Mouse (Mus musculus): ENCODE results near the gene Sumo1.
A peak's percentile ranks its signal among the peaks of the same experiment; 100 is the strongest.
"Not testable (repeated sequence)": the region's sequence is repeated elsewhere in the genome, so short reads cannot be mapped to it uniquely, and the experiment has no call there.

The Sumo1 gene

GRCm38 (mm10) chr1:59636349-59636748 lies 34.3 kb downstream of the Sumo1 start:
- no peak for DNase-seq (ENCODE audit: low read depth)

DNA sequence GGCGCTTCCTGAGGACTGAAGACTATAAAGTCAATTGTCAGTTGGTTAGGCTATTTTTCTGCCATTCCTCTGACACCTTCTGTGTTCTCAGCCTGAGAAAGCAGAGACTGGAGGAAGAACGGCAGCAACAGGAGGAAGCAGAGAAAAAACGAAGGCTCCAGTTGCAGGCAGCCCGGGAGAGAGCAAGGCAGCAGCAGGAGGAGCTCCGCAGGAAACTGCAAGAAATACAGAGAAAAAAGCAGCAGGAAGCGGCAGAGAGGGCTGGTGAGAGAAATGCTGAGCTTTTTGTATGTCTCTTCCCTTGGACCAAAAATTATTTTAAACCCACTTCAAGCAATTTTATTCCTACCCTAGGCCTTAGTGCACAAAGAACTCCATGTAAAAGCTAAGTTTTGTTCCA lies 37.6 kb downstream of the Sumo1 start:
- DNase-seq (ENCODE audit: low read depth), result no peak

GRCm38 (mm10) chr1:59631986-59632659 lies 38.5 kb downstream of the Sumo1 start:
- no peak for DNase-seq (ENCODE audit: low read depth)

DNA sequence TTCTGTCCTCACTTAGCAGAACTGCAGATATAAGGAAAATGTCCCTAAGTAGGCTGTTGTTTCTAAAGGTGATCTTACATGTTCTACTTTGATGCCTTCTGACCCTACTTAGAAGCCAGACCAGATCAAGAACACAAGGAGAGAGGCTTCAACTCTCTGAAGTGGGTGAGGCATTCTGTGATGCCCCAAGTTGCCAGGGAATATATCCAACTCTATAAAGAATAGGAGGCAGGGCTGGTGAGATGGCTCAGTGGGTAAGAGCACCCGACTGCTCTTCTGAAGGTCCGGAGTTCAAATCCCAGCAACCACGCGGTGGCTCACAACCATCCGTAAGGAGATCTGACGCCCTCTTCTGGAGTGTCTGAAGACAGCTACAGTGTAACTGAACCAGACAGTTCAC lies 40.3 kb downstream of the Sumo1 start:
- not testable (repeated sequence) for DNase-seq (ENCODE audit: low read depth)

GRCm38 (mm10) chr1:59629194-59629593 lies 41.4 kb downstream of the Sumo1 start:
- DNase-seq (ENCODE audit: low read depth), result no peak

DNA sequence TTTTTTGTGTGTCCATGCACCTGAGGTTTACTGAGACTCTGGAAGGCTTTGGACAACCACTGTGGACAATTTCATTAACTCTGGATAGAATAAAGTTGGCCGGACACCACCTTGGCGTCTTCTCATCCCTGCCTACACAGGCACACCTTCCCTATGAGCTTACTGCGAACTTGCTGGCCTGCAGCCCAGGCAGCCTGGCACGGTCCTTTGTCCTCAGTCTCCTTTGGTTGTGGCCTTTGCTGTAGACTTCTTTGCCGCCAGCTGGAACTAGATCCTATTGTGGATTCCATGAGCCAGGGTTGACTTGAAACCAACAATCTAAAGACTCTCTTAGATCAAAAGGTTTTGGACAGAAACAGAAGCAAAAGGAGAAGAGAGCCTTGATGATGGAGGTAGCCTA lies 45.2 kb downstream of the Sumo1 start:
- no peak for DNase-seq (ENCODE audit: low read depth)

DNA sequence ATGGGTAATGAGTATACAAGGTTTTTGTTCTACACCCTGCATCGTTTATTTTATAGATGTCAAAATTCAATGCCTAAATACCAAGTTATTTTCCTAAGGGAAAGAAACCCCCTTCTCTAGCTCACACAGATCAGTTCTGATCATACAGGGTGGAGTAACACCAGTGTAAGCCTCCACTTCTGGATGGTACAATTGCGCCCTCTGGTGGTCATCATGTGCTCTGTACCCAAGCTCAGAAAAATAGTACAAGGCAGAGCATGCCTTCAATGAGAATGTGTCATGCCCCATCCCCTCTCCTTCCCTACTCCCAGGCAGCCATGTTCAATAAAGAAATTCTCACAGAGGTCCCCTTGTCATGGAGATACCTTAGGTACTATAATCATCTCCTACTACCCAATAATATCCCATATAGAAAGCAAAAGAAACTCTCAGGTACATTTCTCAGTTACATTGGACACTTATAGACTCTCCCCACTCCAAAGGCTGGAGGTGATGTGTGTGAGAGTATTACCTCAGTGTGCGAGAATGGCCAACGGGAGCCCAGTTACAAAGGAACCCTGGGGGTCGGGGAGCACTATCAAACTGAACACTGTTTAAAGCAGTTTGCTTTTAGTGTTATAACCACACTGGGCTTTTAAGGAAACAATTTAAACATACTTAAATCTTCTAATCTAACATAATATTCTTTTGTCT lies 47.2 kb downstream of the Sumo1 start:
- DNase-seq (ENCODE audit: low read depth), result peak; percentile 90

- DNase-seq (ENCODE audit: low read depth), result no peak
Measured at GRCm38 (mm10) chr1:59619201-59619600, 51.4 kb downstream of the Sumo1 start.

GRCm38 (mm10) chr1:59615021-59615420 lies 55.6 kb downstream of the Sumo1 start:
- DNase-seq (ENCODE audit: low read depth), result no peak

GRCm38 (mm10) chr1:59613795-59614194 lies 56.8 kb downstream of the Sumo1 start:
- peak; percentile 68 for DNase-seq (ENCODE audit: low read depth)

DNA sequence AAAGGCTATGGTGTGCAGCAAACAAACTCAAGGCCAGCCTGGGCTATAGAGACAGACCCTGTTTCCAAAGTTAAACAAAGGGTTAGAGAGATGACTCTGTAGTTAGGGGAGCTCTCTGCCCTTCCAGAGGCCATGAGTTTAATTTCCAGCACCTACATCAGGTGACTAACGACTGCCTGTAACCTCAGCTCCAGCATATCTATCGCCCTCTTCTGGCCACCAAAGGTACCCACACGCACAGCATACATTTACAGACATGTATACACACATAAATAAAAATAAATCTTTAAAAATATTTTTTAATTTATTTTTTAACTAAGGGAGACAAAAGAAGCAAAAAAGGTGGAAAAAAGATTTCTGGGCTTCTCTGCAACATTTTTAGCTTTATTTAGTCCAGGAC lies 59.7 kb downstream of the Sumo1 start:
- peak; percentile 20 for DNase-seq (ENCODE audit: low read depth)

- DNase-seq (ENCODE audit: low read depth), result no peak
Measured at GRCm38 (mm10) chr1:59609896-59610295, 60.7 kb downstream of the Sumo1 start.

- peak; percentile 62 for DNase-seq (ENCODE audit: low read depth)
Measured at GRCm38 (mm10) chr1:59609458-59609857, 61.2 kb downstream of the Sumo1 start.

- DNase-seq (ENCODE audit: low read depth), result peak; percentile 78
Measured at GRCm38 (mm10) chr1:59608920-59609319, 61.7 kb downstream of the Sumo1 start.

GRCm38 (mm10) chr1:59608125-59608762 lies 62.4 kb downstream of the Sumo1 start:
- DNase-seq (ENCODE audit: low read depth), result peak; percentile 89

DNA sequence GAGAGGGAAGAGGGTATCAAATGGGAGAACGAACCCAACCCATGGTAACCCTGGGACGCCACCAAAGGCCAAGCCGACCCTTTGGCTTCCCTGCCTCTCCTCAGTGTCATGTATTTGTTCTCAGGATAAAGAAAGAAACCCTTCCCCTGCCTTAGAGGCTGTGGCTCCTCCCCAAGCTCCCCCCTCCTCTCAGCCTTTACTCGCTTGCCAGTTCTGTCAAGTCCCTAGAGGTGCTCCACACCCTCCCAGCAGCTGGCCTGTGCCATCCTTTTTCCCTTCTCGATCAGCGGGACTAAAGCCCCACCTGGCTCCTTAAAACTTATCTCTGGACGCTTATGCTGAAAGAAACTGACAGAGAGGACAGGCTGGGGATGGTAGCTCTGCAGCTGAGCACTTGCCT lies 63.6 kb downstream of the Sumo1 start:
- DNase-seq (ENCODE audit: low read depth), result no peak

DNA sequence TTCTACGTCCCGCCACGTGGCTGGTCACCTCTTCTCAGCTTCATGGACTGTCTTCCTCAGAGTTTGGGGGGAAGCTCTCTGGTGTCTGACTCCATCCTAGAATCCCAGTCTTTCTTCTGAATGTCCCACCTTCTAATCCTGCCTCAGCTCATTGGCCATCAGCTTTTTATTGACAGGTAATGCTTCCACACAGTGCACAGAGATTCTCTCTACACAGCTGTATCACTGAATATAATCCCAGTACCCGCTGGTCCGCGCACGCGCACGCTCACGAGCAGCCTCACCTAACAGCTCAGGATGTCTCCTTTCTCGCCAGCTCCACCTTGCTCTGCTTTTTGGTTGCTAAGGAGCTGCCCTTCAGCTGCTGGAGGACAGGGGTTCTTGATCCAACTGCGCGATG lies 64.2 kb downstream of the Sumo1 start:
- DNase-seq (ENCODE audit: low read depth), result no peak

- no peak for DNase-seq (ENCODE audit: low read depth)
Measured at GRCm38 (mm10) chr1:59603893-59604292, 66.7 kb downstream of the Sumo1 start.

GRCm38 (mm10) chr1:59603417-59603712 lies 67.3 kb downstream of the Sumo1 start:
- no peak for DNase-seq (ENCODE audit: low read depth)

DNA sequence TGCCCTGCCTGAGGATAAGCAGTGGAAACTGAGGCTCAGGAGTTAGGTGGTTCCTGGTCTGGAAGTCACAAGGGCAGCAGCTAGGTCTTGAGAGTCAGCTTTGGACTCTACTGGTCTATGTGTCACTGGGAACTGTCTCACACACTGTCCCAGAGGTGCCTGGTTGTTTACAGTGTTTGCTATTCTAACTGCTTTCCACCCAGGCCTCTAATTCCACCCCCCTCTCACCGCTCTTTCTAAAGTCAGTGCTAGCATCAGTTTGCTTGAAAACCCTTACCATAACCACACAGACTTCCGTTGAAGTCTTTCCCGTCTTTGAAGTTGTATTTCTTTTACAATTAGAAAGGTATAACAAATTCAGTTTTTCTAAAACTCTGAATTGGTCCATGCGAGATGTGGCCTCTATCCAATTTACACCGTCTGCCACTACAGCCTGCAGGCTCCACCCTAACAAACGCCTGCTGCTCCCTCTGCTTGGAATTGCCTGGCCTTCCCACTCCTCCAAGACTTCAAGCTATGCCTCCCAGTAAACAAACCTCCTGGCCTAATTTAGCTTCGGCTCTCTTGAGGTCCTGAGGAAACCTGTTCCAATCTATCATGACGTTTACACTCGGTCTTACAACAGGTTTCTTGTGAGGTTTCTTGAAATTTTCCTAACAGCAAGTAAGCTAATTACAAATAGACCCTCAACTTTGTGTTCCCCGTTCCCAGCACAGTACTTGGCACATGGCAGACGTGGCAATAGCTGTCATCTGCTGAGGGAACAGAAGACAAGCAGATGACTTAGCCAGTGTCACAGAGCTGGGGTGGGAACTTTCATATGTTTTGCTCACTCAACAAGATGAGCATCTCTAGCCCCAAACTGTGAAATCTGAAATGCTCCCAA lies 67.9 kb downstream of the Sumo1 start:
- peak; percentile 56 for DNase-seq (ENCODE audit: low read depth)

DNA sequence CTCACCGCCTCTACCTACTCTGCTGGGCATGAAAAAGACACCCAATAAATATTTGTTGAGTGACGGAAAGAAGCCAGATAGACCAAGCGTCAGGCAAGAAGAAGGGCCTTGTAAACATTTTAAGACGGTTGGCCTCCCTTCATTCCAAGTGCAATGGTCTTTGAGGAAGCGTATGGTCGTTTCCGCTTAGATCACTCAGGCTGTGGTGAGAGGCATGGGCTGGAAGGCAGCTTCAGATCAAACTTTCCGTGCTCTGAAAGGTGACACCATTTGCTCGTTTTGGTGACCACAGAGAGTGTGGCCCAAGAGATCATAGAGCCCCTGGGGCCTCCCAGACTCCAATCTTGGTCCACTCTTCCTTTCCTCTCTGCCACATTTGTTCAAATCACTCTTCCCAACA lies 75.0 kb downstream of the Sumo1 start:
- no peak for DNase-seq (ENCODE audit: low read depth)

GRCm38 (mm10) chr1:59594586-59595266 lies 75.9 kb downstream of the Sumo1 start:
- DNase-seq (ENCODE audit: low read depth), result no peak

All from induced T-regulatory cell, adult 2 months (primary cell).